Mouse (Mus musculus) CH12.LX (cell line): ENCODE measurements at regions not wholly inside any gene's neighbourhood (a gene's known extent, or its start where the extent isn't known, plus 50 kb on each side); places are given as distances from the start of the nearest gene placed in this dataset.

Experiments used
- CTCF ChIP-seq, 2 experiments: IDR thresholded peaks in 1 of 2; conservative IDR thresholded peaks in 1 of 2; 2 replicates each; pipeline ENCODE4 v1.5.1; 2011 to 2012; ENCODE audit warnings: low read depth in 2 of 2, low read length in 2 of 2, improper control_type of control experiment in 1 of 2, inconsistent platforms in 1 of 2, mild to moderate bottlenecking in 1 of 2, moderate library complexity in 1 of 2
- EP300 ChIP-seq: IDR thresholded peaks from 2 replicates; pipeline ENCODE4 v1.6.1; 2011; ENCODE audit warnings: low read length, improper control_type of control experiment
- JUN ChIP-seq: IDR thresholded peaks from 2 replicates; pipeline ENCODE4 v1.6.1; 2011; ENCODE audit warnings: low read depth, mild to moderate bottlenecking, low read length, improper control_type of control experiment, moderate library complexity; ENCODE audit not compliant: insufficient read depth
- JUND ChIP-seq: conservative IDR thresholded peaks from 2 replicates; pipeline ENCODE4 v1.6.1; 2011; ENCODE audit warnings: low read depth, low read length, improper control_type of control experiment
- MAFK ChIP-seq: IDR thresholded peaks from 2 replicates; pipeline ENCODE4 v1.6.1; 2011; ENCODE audit warnings: low read length, improper control_type of control experiment; ENCODE audit not compliant: insufficient replicate concordance
- POLR2A ChIP-seq: IDR thresholded peaks from 2 replicates; pipeline ENCODE4 v1.6.1; 2011; ENCODE audit warnings: low read depth, mild to moderate bottlenecking, improper control_type of control experiment, low read length
- POLR2AphosphoS2 ChIP-seq: IDR thresholded peaks from 2 replicates; pipeline ENCODE4 v1.6.1; 2011; ENCODE audit warnings: low read depth, low read length, improper control_type of control experiment
- SMC3 ChIP-seq: IDR thresholded peaks from 2 replicates; pipeline ENCODE4 v1.6.1; 2011; ENCODE audit warnings: low read depth, low read length, improper control_type of control experiment
- TCF12 ChIP-seq: IDR thresholded peaks from 2 replicates; pipeline ENCODE4 v1.6.1; 2014; ENCODE audit warnings: low read depth, mild to moderate bottlenecking, inconsistent platforms, low read length, improper control_type of control experiment
- UBTF ChIP-seq: IDR thresholded peaks from 2 replicates; pipeline ENCODE4 v1.6.1; 2012; ENCODE audit warnings: low read depth, mild to moderate bottlenecking, inconsistent platforms, low read length, improper control_type of control experiment, moderate library complexity
- USF2 ChIP-seq: conservative IDR thresholded peaks from 2 replicates; pipeline ENCODE4 v1.6.1; 2011; ENCODE audit warnings: low read depth, low read length, improper control_type of control experiment
- ZC3H11A ChIP-seq: IDR thresholded peaks from 2 replicates; pipeline ENCODE4 v1.6.1; 2012; ENCODE audit warnings: low read depth, mild to moderate bottlenecking, inconsistent platforms, low read length, improper control_type of control experiment
- ZMIZ1 ChIP-seq: IDR thresholded peaks from 2 replicates; pipeline ENCODE4 v1.6.1; 2012; ENCODE audit warnings: low read depth, mild to moderate bottlenecking, inconsistent platforms, low read length, improper control_type of control experiment
- ZNF384 ChIP-seq: IDR thresholded peaks from 2 replicates; pipeline ENCODE4 v1.6.1; 2012; ENCODE audit warnings: low read depth, low read length, improper control_type of control experiment, inconsistent platforms

- TF ChIP-seq MAFK = no peak
- TF ChIP-seq JUN = no peak
- no peak for TF ChIP-seq USF2
- no peak for TF ChIP-seq CTCF (conservative IDR thresholded peaks at IDR 0.05 in 1 of 2, IDR thresholded peaks at IDR 0.05 in 1 of 2; ENCODE audit: low read depth in 2 of 2, low read length in 2 of 2)
- TF ChIP-seq POLR2A = no peak
- no peak for TF ChIP-seq ZMIZ1
- TF ChIP-seq UBTF = no peak
- TF ChIP-seq SMC3 = no peak
- no peak for TF ChIP-seq POLR2AphosphoS2
- no peak for TF ChIP-seq TCF12
- TF ChIP-seq EP300 = no peak
- no peak for TF ChIP-seq ZNF384
- no peak for TF ChIP-seq ZC3H11A
- TF ChIP-seq JUND = no peak
These were observed 71.1 kb downstream of the Gm21750 start for GRCm38 (mm10) chr14:73732161-73732560.
